Mouse (Mus musculus) right cerebral cortex, adult 2 months (tissue): Measurements from ENCODE around the gene Gm10999.
"Not testable (repeated sequence)": the region's sequence is repeated elsewhere in the genome, so short reads cannot be mapped to it uniquely, and the experiment has no call there.

Source experiments
- DNase-seq, 2 experiments: peaks; one replicate each; pipeline ENCODE4 v3.0.0; 2021 to 2022; ENCODE audit warnings: low spot score in 2 of 2

The Gm10999 gene

DNA sequence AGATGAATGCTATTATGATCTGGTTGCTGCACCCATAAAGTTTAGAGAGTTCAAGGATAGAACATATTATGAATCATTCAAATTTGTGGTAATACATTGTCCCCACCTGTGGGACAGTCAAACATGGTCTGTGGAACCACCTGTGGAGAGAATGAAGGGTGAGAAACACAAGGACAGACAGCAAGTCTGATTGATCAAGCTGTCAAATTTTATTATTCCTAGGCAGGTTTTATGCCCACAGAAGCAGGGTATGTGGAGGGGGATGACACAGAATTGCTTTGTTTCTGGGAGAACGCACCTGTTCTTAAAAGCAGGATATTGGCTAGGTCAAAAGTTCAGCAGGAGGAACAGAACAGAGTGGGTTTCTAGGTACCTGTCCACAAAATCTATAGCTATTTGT is at the start of gene Gm10999:
TSS of gene Gm10999 (minus strand) at position 101 of the 400 bp plus-strand sequence.
- no peak for DNase-seq

- no peak for DNase-seq
Observed at GRCm38 (mm10) chr8:129133475-129133874, 2.0 kb upstream of the Gm10999 start.

DNA sequence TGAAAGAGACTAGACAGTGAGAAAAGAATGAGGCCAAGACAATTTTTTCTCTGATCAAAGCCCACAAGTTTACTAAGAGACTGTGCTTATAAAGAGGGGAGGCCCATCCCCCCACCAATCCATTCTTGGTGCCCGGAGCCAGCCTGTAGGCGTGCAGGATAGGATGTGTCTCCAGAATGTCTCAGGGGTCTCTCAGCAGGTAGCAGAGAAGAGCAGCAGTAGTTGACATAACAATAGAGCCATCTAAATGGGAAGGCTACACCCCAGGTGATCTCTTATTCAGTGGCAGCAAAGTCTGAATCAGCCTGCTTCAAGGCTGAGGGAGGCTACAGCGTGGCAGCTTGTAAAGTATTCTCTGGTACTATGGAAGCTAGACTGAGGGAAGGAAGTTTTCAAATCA is 15.7 kb downstream of the Gm10999 start:
- not testable (repeated sequence) for DNase-seq
